Mouse (Mus musculus): ENCODE data around the gene Fam102a. TPM values are rescaled to one million over a fixed set of nuclear protein-coding genes. Genes with fewer than 3 reads are reported as not detected.

Fam102a gene
- total RNA-seq, 2 experiments from 2014 or later = 1.2 to 6.5 TPM

DNA sequence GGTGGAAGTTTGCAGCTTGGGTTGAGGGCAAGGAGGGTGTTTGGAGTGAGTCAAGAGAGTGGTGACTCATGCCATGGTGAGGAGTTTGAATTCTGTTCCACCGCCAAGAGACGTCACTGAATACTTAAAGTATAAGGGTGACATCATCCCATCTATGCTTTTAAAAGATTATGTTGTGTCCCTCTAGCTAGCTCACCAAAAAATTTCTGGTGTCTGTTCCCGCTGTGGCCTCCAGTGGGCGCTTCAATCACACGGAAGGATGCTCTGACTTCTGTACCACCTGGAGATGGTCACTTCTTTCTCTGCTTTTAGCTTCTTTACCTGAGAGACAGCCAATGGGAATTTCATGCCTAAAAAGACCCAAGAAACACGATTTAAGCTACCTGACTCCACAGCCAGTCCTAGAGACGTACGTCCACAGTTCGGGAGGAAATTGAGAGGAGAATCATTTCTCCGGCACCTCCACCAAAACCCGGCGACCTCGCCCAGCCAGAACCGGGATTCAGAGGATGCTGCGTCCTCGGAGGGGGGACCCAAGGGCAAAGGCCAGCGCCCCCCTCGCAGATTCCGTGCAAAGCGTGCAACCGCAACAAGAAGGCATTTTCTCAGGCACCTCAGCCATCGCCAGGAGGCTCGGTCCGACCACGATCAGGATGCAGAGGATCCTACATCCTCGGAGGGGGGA lies 39.9 kb downstream of the Fam102a start:
- peak; percentile 35; the same call in 1 of the 2 replicates for ATAC-seq (replicated peaks; ENCODE audit: low FRiP score, poor library complexity, severe bottlenecking)

GRCm38 (mm10) chr2:32575586-32576160 lies 40.5 kb downstream of the Fam102a start, which contains the start of gene 9430097D07Rik:
9430097D07Rik (minus strand) TSS chr2:32575684.
- ATAC-seq (replicated peaks; ENCODE audit: low FRiP score, poor library complexity, severe bottlenecking) = peak; percentile 40; the same call in 1 of the 2 replicates

GRCm38 (mm10) chr2:32576532-32576931 lies 41.4 kb downstream of the Fam102a start:
- ATAC-seq (replicated peaks; ENCODE audit: low FRiP score, poor library complexity, severe bottlenecking) = no peak

DNA sequence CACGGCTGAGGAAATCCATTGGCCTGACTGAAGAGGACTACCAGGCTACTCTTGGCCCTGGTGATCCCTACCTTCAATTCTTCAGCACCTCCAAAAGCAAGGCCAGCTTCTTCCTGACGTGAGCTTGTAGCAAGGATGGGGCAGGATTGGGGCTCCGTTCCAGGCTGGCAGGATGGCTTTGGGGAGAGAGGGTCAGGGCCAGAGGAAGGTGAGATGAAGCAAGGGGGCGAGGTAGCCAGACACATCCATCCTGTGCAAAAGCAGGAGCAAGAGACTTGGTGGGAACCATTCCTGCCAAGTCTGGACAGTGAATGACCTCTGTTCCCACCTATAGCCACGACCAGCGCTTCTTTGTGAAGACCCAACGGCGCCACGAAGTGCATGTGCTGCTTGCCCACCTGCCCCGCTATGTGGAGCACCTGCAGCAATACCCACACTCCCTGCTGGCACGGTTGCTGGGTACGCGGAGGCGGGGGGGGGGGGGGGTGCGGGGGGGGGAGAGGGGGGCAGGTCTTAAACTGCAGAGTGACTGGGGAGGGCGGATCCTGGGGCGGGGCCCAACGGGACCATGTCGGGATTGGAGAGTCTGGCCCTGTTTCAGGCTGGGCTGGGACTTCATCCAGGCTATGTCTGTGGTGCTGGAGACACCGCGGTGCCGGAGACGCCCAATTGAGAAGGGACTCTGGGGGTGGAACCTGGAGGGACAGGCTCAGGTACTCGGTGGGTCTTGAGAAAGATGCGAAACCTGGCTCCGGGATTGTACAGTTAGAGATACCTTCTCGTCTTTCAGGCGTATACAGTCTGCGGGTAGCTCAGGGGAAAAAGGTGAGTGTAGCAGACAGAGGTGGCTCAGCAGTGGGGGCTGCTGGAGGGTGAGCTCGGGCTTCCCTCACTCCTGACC lies 43.3 kb downstream of the Fam102a start:
- no peak for ATAC-seq (replicated peaks; ENCODE audit: low FRiP score, poor library complexity, severe bottlenecking)

DNA sequence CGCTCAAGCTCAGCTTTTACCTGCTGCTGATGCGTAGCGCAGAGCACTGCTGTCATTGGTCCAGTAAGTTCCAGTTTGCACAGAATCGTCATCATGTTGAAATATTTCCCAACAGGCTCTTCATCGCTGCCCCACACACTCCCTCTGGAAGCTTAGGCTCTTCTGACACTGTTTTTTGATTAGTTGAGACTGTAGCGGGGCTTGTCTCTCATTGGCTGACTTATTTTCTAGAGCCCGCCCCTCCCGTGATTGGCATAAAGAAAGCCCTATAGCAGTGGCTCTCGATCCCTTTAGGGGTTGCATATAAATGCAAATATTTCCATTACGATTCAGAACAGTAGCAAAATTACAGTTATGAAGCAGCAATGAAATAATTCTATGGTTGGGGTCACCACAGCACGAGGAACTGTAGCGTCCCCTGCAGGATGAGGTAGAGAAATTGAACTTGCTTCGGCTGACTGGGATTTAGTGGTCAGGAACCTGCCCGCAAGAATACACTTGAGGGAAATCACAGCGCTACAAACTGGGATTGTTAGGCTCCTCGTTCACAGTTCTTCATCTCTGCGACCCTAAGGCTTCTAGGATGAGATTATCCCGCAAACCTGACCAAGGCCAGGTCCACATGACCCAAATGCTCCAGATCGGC lies 46.4 kb downstream of the Fam102a start:
- ATAC-seq (replicated peaks; ENCODE audit: low FRiP score, poor library complexity, severe bottlenecking) = no peak

DNA sequence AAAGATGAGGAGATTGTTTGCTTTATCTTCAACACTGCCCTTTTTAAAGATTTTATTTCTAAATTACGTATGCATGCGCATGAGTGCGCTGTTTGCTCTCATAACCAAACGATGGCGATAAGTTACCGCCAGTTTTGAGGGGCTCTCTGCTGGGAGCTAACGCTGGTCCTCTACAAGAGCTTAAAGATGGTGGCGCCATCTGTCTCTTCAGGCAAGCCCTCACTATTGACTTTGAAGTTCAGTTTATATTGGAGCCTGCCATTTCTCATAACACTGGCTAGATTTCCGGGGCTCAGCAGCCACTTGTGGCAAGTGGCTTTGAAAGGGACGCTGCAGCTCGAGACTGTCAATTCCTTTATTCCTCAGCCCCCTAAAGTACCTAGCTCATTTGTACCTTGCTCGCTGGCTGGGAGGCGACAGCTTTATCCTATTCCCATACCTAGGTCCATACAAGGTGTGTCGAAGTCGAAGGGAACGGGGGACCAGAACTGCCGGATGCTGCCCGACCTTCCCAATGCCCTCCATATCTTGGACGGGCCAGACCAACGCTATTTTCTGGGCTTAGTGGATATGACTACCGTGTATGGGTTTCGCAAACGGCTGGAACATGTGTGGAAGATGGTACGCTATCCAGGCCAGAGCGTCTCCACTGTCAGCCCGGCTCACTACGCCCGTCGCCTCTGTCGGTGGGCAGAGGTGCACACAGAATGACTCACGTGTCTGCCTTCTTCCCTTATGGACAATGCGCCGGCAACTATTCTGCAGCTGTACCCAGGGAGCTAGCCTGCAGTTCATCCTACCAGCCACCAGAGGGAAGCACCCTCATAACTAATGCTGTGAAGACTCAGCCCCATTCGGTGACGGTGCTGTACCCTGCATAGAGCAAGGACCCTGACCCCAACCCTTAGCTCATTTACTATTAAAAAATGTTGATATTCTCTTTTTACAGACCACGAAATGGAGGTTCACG lies 48.0 kb downstream of the Fam102a start:
- ATAC-seq (replicated peaks; ENCODE audit: low FRiP score, poor library complexity, severe bottlenecking) = peak; percentile 76

- no peak for ATAC-seq (replicated peaks; ENCODE audit: low FRiP score, poor library complexity, severe bottlenecking)
Measured at GRCm38 (mm10) chr2:32585149-32585714, 50.1 kb downstream of the Fam102a start.

GRCm38 (mm10) chr2:32586871-32587351 lies 51.8 kb downstream of the Fam102a start, which contains the start of gene St6galnac4:
St6galnac4 (plus strand) TSS chr2:32587095.
- peak; percentile 73 for ATAC-seq (replicated peaks; ENCODE audit: low FRiP score, poor library complexity, severe bottlenecking)

DNA sequence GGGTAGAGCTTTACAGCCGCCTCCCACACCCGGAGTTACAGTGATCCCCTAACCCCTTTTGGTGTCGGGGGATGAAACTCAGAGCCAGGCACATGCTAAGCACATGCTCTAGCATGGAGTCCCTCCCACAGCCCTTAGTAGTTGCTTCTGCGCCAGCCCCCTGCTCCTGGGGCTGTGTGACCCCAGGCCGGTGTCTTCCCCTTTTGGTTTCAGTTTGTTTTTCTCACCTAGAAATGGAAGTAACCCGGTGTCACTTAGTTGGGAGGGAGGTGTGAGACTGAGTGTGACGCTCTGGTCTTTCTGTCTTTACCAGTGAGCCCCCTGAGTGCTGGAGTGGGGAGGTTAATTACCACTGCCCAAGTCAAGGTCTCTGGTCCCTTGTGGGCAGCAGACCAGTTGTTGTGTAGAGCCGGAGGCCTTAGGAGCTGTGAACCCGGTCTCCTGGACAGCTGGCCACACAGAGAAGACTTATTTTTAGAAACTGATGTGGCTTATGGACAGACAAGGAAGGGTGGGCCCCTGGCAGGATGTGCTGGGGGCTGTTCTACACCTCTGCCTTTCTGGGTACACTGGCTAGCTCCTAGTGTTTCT lies 52.7 kb downstream of the Fam102a start:
- ATAC-seq (replicated peaks; ENCODE audit: low FRiP score, poor library complexity, severe bottlenecking) = 0 out of 2 replicates have a peak, but pooled peaks have one; percentile 8

DNA sequence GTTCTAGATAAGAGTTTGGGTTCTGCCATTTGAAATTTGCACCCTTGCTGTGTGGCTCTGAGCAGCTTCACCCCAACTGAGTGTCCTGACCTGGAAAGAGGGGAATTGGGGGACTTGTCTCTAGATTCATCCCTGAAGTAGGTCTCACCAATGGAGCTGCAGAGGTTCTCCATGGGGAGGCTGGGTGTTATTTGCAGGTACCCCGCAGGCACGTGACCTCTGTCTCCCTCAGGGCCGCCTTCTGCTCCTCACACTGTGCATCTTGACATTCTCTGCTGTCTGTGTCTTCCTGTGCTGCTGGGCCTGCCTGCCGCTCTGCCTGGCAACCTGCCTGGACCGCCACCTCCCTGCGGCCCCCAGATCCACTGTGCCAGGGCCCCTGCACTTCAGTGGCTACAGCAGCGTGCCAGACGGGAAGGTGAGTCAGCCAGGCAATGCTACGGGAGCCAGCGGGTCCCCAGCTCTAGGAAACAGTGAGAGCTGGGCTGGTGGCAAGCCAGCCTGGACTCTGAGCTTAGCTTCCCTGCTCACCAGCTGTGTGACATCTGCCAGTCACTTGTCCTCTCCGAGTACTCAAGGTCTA lies 54.2 kb downstream of the Fam102a start:
- ATAC-seq (replicated peaks; ENCODE audit: low FRiP score, poor library complexity, severe bottlenecking) = no peak

DNA sequence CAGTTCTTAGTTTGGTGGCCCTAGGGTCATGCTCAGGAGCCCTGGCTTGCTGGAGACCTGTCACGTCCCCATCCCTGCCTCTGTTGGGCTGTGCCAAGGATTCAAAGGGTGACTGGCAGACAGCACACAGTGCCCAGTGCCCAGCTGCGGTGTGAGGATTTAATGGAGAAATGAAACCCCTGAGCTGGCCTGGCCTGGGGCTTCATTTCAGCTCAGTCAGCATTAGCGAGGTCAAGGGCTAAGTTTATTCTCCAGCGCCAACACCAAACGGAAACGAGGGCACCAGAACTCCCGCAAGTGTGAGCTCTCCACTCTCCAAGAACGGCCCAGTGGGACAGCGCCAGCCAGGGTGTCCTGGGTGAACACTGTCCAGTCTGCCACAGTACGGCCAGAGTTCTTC lies 55.1 kb downstream of the Fam102a start:
- ATAC-seq (replicated peaks; ENCODE audit: low FRiP score, poor library complexity, severe bottlenecking) = no peak

DNA sequence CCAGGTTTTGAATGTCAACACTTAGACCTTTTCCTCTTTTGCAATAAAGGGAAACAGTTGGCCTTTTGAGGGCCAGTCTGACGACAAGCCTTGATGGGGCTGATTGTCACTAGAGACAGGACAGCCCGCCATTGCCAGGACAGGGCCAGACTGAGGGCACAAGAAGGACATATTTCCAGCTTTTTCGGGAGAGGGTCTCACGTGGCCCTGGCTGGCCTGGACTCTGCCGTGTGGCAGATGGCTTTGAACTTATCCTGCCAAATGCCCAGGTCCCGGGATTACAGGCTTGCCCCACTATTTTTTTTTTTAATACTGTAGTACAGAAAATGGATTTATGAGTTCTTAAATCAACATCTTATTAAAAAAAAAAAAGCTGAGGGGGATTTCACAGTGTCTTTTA lies 56.1 kb downstream of the Fam102a start:
- no peak for ATAC-seq (replicated peaks; ENCODE audit: low FRiP score, poor library complexity, severe bottlenecking)

DNA sequence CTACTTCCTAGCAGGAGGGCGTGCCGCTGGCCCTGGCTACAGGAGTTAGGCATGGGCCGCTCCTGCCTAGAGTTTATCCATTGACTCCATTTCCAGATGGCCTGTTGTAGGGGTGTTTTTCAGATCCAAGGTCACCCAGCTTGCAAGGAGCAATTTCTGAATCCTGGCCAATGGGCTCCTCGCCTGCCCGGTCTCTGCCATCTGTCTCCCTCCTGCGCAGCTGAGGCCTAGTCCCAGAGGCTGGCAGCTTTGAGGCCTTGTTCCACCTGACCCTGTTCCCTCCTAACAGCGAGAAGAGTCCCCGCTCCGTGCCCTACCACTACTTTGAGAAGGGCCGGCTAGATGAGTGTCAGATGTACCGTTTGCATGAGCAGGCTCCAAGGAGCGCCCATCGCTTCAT lies 61.6 kb downstream of the Fam102a start:
- no peak for ATAC-seq (replicated peaks; ENCODE audit: low FRiP score, poor library complexity, severe bottlenecking)

- no peak for ATAC-seq (replicated peaks; ENCODE audit: low FRiP score, poor library complexity, severe bottlenecking)
Measured at GRCm38 (mm10) chr2:32597248-32597647, 62.1 kb downstream of the Fam102a start.

DNA sequence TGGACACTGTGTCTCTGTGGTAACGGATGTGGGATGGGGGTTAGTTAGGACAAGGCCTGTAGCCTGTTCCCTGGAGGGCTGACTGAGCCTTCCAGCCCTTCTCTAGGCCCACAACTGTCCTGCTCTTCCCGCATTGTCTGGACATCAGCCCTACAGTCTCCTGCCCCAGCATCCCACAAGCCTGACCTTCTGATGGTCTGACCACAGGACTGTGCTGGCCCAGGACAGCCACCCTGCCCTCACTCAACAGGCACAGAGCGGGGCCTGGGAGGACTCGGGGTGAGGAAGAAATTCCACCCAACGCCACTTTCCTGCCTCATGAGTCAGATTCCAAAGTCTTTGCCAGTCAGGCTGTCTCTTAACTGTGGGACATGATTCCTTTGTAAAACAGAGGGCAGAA lies 62.6 kb downstream of the Fam102a start:
- ATAC-seq (replicated peaks; ENCODE audit: low FRiP score, poor library complexity, severe bottlenecking) = no peak

- no peak for ATAC-seq (replicated peaks; ENCODE audit: low FRiP score, poor library complexity, severe bottlenecking)
Measured at GRCm38 (mm10) chr2:32598506-32598905, 63.4 kb downstream of the Fam102a start.

GRCm38 (mm10) chr2:32599409-32599808 lies 64.3 kb downstream of the Fam102a start, which contains the start of gene St6galnac6:
St6galnac6 (plus strand) TSS chr2:32599709.
- no peak for ATAC-seq (replicated peaks; ENCODE audit: low FRiP score, poor library complexity, severe bottlenecking)

Data from erythroblast, adult 5-6 weeks (primary cell).